Mouse (Mus musculus) frontal cortex, postnatal 10 days (tissue): Measurements from ENCODE around the gene Dact2.

Experiments used
- DNase-seq, 2 experiments: peaks; one replicate each; pipeline ENCODE4 v3.0.0; 2022; ENCODE audit warnings: low spot score in 2 of 2, mixed read lengths in 1 of 2

Dact2 gene

DNA sequence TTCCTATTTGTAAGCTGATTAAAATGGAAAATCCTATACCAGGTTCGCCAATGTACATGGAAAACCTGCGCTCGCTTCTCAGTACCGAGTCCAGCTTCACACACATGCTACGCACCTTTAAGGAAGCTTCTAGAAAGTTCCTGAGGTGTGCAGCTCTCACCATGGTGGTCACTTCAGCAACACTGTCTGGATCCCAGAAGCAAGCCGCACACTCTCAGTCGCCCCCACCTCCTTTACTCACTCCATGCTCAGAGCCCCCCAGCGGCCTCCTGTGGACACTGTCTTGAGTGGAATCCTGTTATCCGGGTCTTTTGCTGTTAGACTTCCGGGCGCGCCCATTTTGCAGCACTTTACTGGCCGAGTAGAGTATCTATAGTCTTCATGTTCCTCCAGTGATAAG is at the start of gene Dact2:
TSS of gene Dact2 (minus strand) at position 244 of the 400 bp plus-strand sequence.
- peak; percentile 59 to 62 for DNase-seq

GRCm38 (mm10) chr17:14252456-14252855 is 48.4 kb upstream of the Dact2 start:
- DNase-seq = no peak

GRCm38 (mm10) chr17:14250401-14250800 is 46.3 kb upstream of the Dact2 start:
- DNase-seq = no peak

DNA sequence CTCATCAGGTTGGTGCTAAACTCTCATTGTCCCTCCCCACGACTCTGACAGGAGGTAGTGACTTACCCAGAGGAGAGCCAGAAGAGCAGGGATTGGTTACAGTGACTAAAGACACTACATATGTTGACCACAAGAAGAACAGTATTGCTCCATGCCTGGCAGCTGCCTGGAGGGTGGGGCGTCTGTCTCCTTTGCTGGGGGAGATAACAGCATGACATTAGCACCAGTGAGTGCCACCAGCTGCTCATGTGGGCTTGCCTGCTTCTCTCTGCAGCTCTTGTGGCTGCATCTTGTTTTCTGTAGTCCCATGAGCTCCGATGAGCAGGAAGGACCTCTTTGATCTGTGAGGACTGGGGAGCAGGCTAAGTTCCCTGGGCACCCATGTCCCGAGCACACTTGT is 45.5 kb upstream of the Dact2 start:
- no peak for DNase-seq

GRCm38 (mm10) chr17:14247931-14248330 is 43.8 kb upstream of the Dact2 start:
- DNase-seq = peak; percentile 54 to 69

- no peak for DNase-seq
These were observed 42.2 kb upstream of the Dact2 start for GRCm38 (mm10) chr17:14246266-14246665.

GRCm38 (mm10) chr17:14244195-14244965 is 40.3 kb upstream of the Dact2 start:
- DNase-seq = no peak

GRCm38 (mm10) chr17:14242634-14243033 is 38.5 kb upstream of the Dact2 start:
- DNase-seq = no peak

GRCm38 (mm10) chr17:14239960-14240359 is 35.9 kb upstream of the Dact2 start:
- DNase-seq = no peak

DNA sequence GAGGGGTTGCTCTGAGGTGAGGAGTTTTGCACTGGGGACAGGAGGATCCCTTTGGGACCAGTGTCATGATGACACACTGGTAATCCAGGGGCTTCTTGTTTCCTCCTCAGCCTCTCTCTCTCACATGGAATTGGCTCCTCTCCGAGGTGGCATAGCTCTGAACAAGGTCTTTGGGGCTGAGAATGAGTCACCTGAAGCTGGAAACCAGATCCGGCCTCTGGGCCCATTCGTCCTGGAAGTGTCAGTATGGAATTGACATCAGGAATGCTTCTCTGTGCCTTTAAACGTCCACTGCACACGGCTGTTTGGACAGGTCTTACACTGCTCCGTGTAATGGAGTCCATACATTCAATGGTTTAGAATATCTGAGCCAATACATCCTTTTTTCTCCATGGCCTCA is 33.0 kb upstream of the Dact2 start:
- no peak for DNase-seq

DNA sequence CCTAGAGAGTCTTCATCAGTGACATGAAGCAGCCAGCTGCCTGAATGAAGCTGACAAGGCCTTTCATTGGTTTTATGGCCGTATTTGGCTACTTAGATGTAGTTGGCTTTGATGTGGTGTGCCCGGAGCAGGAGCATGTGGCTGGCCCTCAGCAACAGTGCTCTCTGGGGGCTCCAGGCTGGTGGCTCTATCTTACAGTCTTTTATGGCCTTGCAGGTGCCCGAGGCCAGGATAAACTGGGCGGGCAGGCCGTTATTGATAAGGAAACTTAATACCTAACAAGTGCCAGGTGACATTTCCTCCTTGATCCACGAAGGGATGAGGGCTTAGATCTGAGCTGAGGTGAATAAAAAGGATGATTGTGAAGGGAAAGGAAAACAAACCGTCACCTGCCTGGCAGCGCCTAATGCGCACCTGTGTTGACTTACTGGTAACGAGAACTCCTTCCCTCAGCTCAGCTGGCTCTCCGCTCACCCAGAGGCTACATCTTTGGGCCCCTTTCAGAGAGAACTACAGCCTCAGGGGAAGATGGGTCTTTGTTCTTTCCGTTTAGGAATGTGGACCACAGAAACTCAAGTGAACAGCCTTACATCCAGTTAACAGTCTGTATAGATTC is 30.8 kb upstream of the Dact2 start:
- DNase-seq = no peak

GRCm38 (mm10) chr17:14233658-14234057 is 29.6 kb upstream of the Dact2 start:
- no peak for DNase-seq

DNA sequence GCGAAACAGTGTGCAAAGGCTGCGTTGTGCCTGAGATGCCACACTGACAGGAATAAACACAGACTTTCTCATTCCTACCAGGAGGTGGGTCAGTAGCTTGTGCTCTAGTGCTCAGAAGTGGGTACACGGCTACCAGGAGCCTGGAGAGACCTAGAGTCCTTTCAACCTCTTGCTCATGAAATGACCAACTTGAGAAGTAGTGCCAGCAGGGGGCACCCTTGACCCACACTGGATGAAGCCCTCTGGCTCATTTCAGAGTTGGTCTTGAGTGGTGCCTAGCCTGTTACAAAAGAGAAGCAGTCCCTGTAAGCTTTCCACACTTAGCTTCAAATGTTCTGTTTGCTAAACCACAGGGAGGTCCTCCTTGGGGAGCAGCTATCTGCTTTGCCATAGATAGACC is 28.5 kb upstream of the Dact2 start:
- peak; percentile 44 to 72 for DNase-seq

DNA sequence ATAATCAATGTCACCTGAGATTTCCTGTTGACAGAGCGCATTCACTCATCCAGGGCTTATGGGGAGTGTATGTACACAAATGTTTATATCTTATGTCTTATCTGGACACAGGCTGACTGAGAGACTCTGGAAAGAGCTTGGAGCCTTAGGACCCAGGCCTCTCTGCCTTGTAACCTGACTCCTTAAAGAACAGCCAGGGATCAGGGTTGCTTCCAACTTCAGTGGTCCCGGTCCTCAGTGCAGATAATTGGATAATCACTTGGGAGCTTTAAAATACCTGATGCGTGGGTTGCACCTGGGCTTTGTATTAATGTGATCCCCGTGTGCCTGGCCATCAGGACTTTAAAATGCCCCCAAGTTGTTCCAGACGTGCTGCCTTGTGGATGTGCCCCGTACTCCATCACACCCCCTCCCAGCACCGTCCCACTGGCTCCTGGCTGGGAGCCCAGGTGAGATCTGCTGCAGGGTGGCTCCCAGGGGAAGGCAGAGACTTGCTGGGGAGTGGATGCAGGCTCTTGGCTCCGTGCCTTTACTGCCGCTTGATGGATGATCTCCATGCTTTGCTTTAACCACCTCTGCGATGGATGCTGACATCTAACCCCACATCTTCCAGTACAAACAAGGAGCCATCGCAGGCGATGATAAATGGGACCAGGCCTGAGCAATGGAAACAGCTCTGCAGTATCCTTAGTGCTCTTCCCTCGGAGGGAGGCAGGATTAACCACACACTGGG is 26.8 kb upstream of the Dact2 start:
- DNase-seq = no peak

DNA sequence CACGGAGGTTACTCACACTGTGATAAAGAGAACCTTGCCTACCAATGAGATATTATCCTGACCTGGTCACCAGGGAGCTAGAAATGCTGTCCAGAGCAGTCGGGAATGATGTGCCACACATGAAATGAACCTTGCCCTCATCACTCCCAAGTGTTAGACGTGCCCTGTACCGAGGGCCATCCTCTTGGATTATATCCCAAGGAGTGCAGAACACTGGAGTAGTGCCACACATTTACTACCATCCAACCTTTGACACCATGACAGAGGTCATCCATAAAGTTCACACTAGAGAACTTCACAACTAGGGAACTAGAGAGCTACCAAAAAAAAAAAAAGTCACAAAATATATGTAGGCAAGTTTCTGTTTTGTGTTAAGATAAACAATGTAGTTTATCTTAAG is 24.3 kb upstream of the Dact2 start:
- DNase-seq = no peak

- DNase-seq = no peak
These were observed 23.5 kb upstream of the Dact2 start for GRCm38 (mm10) chr17:14227601-14228000.

DNA sequence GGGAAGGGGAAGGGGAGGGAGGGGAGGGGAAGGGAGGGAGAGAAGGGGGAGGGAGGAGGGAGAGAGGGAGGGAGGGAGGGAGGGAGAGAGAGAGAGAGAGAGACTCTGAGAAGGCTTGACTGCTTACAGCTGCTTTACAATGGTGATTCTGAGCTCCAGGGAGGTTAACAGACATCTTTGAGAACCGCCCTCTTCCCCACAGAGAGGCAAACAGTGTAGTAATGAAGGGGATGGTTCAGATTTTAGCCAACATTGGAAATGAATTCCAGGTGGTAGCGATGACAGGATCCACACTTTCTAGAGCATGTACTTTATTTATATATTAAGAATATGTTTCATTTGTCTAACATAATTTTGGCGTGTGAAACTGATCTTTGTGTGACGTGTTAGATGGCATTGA is 22.7 kb upstream of the Dact2 start:
- no peak for DNase-seq

GRCm38 (mm10) chr17:14225982-14226652 is 22.0 kb upstream of the Dact2 start:
- DNase-seq = no peak

DNA sequence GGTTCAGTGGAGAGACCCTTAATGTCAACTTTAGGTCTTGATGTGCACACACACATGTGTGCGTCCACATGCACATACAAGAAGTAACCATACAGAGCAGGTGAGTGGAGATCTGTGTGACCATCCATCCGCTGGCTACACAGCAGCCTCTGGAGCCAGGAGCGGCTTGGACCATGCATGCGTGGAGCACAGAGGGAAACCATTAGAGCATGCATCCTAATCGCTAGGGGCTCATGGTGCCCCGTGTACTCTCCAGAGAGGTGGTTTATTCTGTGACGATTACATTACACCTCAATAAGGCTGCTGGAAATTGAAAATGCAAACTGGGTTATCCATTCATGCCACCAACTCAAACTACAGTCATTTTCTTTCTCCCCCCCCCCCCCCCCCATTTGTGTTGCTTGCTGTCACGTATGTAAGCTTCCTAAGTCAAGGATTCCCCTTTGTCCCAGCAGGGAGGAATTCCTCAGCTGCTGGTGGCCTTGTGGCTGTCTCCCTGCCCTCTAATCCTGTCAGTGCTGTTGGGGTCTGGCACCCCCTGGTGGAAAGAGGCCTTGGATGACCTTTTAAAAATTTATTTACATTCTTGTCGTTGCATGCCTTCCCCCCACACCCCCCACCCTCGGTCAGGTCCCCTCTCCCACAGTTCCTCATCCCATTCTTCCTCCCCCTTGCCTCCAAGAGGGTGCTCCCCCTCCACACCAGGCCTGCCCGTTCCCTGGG is 17.9 kb upstream of the Dact2 start:
- DNase-seq = no peak

DNA sequence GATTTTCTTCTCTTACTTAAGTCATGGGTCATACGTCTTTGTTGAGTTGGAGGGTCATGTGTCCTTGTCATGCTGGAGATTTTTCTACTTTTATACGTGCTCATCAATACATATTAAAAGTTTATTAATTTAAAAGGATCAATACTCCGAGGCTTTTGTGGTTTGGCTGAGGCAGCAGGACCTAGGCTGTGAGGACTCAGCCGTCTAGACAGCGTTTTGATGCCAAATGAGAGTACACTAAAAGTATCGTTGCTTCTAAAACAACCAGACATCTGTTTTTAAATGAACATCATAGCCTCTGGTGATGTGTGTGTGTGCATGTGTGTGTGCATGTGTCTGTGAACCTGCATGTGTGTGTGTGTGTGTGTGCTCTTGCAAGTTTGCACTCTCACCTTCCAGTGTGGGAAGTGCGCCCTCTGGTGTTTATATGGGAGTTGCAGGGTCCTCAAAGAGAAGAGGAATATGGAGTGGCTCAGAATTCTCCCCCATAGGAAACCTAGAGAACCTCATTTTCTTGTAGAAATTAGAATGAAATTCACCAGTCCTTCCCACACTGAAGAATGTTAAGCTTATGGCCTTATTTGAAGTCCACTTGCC is 16.6 kb upstream of the Dact2 start:
- DNase-seq = no peak

- DNase-seq = no peak
These were observed 9.9 kb upstream of the Dact2 start for GRCm38 (mm10) chr17:14213976-14214529.
